Mouse (Mus musculus): ENCODE measurements around the gene Pptc7. TPM values are rescaled to one million over a fixed set of nuclear protein-coding genes. Genes with fewer than 3 reads are reported as not detected.

Gene Pptc7
- polyA plus RNA-seq, 1 experiment, result 22.6 TPM

DNA sequence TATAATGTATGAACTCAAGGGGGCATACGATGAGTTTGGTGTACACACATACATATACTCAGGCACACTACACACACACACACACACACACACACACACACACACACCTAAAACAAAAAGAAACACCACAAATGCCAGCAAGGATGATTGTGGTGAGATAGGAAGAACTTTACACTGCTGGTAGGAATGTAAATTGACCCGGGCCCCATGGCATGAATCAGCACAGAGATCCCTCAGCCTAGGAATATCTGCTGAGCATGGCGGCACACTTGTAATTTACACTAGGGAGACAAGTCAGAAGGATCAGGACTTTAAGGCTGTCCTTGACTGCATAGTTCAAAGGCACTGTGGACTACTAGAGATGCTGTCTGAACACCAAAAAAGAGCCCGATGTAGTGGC, 46.1 kb downstream of the Pptc7 start:
- DNase-seq (ENCODE audit: low spot score), result no peak

DNA sequence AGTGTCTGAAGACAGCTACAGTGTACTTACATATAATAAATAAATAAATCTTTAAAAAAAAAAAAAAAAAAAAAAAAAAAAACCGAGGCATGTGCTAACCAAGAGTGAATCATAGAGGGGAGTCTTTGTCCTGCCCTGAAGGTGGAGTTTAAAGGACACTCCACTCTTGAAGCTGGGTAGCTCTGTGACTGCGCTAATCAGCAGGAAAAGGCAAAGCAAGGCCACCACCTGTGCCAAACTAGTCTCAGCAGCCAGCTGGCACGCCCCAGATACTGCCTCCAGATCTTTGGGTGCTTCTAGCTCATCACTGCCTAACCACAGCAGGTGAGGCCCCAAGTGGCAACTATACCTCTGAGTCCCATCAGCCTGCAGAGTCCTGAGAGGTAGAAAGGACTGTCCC, 50.5 kb downstream of the Pptc7 start:
- DNase-seq (ENCODE audit: low spot score), result no peak

DNA sequence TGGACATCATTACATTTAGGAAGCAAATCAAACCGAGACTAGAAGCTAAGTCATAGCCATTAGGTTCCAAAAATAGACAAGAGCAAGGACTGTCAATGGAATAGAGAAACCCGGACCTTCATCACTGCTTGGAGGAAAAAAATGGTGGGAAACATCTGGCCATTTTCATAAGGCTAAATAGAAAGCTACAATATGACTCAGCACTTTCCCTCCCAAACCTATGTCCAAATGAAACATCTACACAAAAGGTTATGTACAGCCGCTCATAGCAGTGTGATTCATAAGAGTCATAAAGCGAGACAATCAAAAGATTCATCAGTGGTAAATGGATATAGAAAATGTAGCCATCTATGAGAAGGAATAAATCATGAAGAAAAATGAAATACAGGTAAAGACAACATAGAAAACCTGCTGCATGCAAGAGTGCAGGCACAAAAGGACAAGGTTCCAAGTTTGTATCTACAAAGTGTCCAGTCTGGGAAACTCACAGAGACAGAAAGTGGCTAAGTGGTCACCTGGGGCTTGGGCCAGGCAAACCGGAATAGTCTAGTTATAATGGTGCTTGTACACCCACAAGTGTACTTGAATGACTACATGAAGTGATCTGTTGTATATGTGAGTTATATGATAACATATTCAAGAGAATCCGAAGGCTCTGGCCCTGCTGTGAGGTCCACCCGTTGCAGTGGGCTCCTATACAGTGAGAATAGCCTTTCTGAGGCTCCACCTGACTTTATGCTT, 52.6 kb downstream of the Pptc7 start:
- DNase-seq (ENCODE audit: low spot score), result no peak

DNA sequence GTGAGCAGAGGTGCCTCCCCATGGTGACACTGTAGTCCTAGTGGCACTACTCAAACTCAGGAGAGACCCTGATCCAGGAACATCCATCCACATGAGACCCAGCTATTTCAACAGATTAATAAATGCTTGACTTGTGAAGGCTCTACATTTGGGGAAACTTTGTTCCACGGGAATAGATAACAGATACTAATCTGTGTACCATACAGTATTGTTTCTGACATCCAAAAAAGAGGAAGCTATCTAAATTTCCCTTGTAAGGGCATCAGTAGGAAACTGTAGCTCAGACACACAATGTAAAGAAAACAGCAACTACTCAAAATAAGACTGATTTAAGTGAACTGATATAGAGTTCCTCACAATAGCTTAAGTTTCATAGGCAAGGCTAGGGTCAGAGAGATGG, 58.7 kb downstream of the Pptc7 start:
- no peak for DNase-seq (ENCODE audit: low spot score)

GRCm38 (mm10) chr5:122343768-122344167, 59.6 kb downstream of the Pptc7 start:
- no peak for DNase-seq (ENCODE audit: low spot score)

DNA sequence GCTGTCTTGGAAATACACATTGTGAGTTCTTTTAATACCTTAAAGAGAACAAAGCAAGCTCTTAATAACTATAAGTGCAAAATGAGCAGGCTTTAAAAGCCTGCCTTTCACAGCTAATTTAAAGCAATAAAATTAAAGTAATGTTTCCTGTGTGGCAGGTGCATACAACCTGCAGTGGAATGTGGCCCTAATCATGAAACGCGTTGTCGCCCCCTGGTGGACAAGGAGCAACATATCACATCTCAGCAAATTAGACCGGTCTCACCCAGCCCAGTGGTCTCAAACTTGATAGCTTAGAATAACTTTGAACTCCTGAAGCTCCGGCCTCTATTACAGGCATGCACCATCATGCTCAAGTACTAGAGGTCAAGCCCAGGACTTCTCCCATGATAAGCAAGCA, 60.1 kb downstream of the Pptc7 start:
- DNase-seq (ENCODE audit: low spot score), result peak; percentile 66

DNA sequence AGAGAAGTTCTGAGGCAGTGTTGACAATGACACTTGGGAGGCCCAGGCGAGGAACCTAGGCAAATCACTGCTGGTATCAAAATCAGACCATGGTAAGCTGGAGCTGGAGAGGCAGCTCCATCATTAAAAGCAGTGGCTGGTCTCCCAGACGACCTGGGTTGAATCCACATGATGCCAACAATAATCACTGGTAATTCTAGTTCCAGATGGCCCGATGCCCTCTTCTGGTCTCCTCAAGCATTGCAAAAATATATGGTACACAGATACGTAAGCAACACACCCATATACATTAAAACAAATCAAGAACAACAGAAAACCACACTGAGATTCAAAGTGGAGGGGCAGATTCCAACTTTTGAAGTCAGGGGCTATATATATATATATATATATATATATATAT, 61.6 kb downstream of the Pptc7 start:
- DNase-seq (ENCODE audit: low spot score), result no peak

- DNase-seq (ENCODE audit: low spot score), result peak; percentile 95
Observed at GRCm38 (mm10) chr5:122353807-122354491, 69.8 kb downstream of the Pptc7 start, which contains the start of the genes Rad9b and Vps29. Gene Rad9b (minus strand): TSS chr5:122354233. Gene Vps29 (plus strand): TSS chr5:122354369.

- DNase-seq (ENCODE audit: low spot score), result no peak
Observed at GRCm38 (mm10) chr5:122354492-122355067, 70.4 kb downstream of the Pptc7 start.

GRCm38 (mm10) chr5:122371591-122372191, 87.5 kb downstream of the Pptc7 start, which contains the start of gene Gpn3:
Gene Gpn3 (plus strand): TSS chr5:122371876.
- DNase-seq (ENCODE audit: low spot score), result no peak

GRCm38 (mm10) chr5:122372192-122372769, 88.1 kb downstream of the Pptc7 start, which contains the start of gene Fam216a:
Gene Fam216a (minus strand): TSS chr5:122372364.
- DNase-seq (ENCODE audit: low spot score), result peak; percentile 98

- DNase-seq (ENCODE audit: low spot score), result no peak
Observed at GRCm38 (mm10) chr5:122372878-122373277, 88.7 kb downstream of the Pptc7 start.

Other genes starting within 250 kb of the Pptc7 start
- 4.7 and 5.1 TPM in 2 replicates for gene Cux2, start 234.3 kb upstream of the Pptc7 start, polyA plus RNA-seq (2012; rRNA removed)
- gene Myl2, start 183.4 kb upstream of the Pptc7 start, polyA plus RNA-seq (2012; rRNA removed), result not detected in 2 replicates
- 0.18 and 0.19 TPM in 2 replicates for gene Ccdc63, start 143.5 kb upstream of the Pptc7 start, polyA plus RNA-seq (2012; rRNA removed)
- gene Ppp1cc, start 126.1 kb upstream of the Pptc7 start, polyA plus RNA-seq (2012; rRNA removed), result 167 and 172 TPM in 2 replicates
- 3.6 and 6.0 TPM in 2 replicates for gene Hvcn1, start 77.6 kb upstream of the Pptc7 start, polyA plus RNA-seq (2012; rRNA removed)
- 15.6 and 17.7 TPM in 2 replicates for gene Tctn1, start 19.9 kb upstream of the Pptc7 start, polyA plus RNA-seq (2012; rRNA removed)
- gene Rad9b, start 69.9 kb downstream of the Pptc7 start, polyA plus RNA-seq (2012; rRNA removed), result 11.4 and 13.9 TPM in 2 replicates
- gene Vps29, start 70.0 kb downstream of the Pptc7 start, polyA plus RNA-seq (2012; rRNA removed), result 114 and 152 TPM in 2 replicates
- gene Gpn3, start 87.5 kb downstream of the Pptc7 start, polyA plus RNA-seq (2012; rRNA removed), result 32.2 and 40.1 TPM in 2 replicates
- gene Fam216a, start 88.0 kb downstream of the Pptc7 start, polyA plus RNA-seq (2012; rRNA removed), result 26.4 and 33.0 TPM in 2 replicates
- gene Arpc3, start 107.5 kb downstream of the Pptc7 start, polyA plus RNA-seq (2012; rRNA removed), result 295 and 362 TPM in 2 replicates
- gene Anapc7, start 137.3 kb downstream of the Pptc7 start, polyA plus RNA-seq (2012; rRNA removed), result 41.6 and 46.7 TPM in 2 replicates
- gene Atp2a2, start 217.9 kb downstream of the Pptc7 start, polyA plus RNA-seq (2012; rRNA removed), result 339 and 500 TPM in 2 replicates